Comparison of ENCODE assay signal across 8 mouse cellular contexts in the genomic region with DNA sequence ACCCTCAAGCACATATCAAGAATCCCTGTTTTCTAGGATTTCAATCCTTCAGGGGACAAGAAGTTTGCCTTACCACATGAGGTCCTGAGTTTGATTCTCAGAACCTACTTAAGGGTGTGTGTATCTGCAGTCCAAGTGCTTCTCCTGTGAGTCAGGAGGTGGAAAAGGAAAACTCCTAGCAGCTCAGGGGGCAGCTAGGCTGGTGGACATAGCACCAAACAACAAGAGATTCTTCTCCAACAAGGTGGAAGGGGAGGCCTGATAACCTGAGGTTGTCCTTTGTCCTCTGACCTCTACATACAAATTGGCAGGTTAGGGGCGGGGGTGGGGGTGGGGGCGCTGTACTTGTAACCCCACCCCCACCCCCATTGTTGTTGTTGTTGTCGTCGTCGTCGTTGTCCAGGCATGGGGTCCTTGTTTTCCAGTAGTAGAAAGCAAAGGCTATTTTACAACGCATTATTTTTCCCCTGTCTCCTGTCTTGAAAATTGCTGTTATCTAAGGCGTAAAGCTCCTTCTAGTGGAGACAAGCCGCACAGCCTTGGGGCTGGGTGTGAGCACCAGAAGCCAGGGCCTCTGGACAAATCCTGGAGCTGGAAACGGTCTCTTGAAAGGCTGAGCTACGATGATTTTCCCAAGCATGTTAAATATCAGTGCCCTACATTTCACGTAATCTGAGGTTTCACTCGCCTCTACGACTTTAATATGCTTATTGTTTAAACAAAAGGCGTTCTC. TPM values are rescaled to one million over a fixed set of nuclear protein-coding genes. Genes with fewer than 3 reads are reported as not detected.
A peak's percentile ranks its signal among the peaks of the same experiment; 100 is the strongest.
DNase-seq lines count a peak whose midpoint lies in the region; ATAC-seq and TF ChIP-seq lines count a peak whose summit lies in the region.

No protein-coding gene starts in this region.

- TF ChIP-seq CTCF in liver, embryonic 14.5 days (IDR thresholded peaks at IDR 0.05; ENCODE audit: low read depth), result peak; percentile 73
- peak; percentile 87 for TF ChIP-seq CTCF in stomach, postnatal 0 days (IDR thresholded peaks at IDR 0.05; ENCODE audit: low read depth)

- H3K36me3 ChIP-seq in heart, embryonic 14.5 days (ENCODE audit: control insufficient read depth, insufficient read depth, low read length), result no peaks in the 10 kb centered on the region
- H3K36me3 ChIP-seq in liver, embryonic 14.5 days (replicated peaks; ENCODE audit: control insufficient read depth, insufficient read depth, low read depth), result no peaks in the 10 kb centered on the region
- no peaks in the 10 kb centered on the region for H3K36me3 ChIP-seq in neural tube, embryonic 12.5 days
- no peaks in the 10 kb centered on the region for H3K36me3 ChIP-seq in stomach, postnatal 0 days (ENCODE audit: control insufficient read depth, insufficient read depth, low read length)

- peak overlapping the region; percentile 25 to 39; a peak in 3 of 4 replicates for H3K4me3 ChIP-seq in heart, embryonic 14.5 days (ENCODE audit: control insufficient read depth in 1 of 2, insufficient read depth in 1 of 2, low read depth in 1 of 2, low read length in 2 of 2)
- H3K4me3 ChIP-seq in liver, embryonic 14.5 days (ENCODE audit: insufficient read depth in 1 of 2, low read depth in 2 of 2, low read length in 2 of 2), result peak overlapping the region; percentile 16 to 35; a peak in 2 of 4 replicates
- no peak overlapping the region for H3K4me3 ChIP-seq in neural tube, embryonic 12.5 days
- no peak overlapping the region for H3K4me3 ChIP-seq in stomach, postnatal 0 days (ENCODE audit: low read depth, low read length)

- H3K9me3 ChIP-seq in heart, embryonic 14.5 days (ENCODE audit: control insufficient read depth, low read length), result no peaks in the 10 kb centered on the region
- no peaks in the 10 kb centered on the region for H3K9me3 ChIP-seq in liver, embryonic 14.5 days (ENCODE audit: control insufficient read depth, low read length)
- H3K9me3 ChIP-seq in neural tube, embryonic 12.5 days, result no peaks in the 10 kb centered on the region
- H3K9me3 ChIP-seq in stomach, postnatal 0 days (ENCODE audit: control insufficient read depth, low read length), result no peaks in the 10 kb centered on the region

- H3K27ac ChIP-seq in heart, embryonic 14.5 days (replicated peaks in 1 of 2; ENCODE audit: control insufficient read depth in 1 of 2, insufficient read depth in 1 of 2, low read depth in 2 of 2, low read length in 2 of 2), result peak overlapping the region; percentile 59 to 62; a peak in 3 of 4 replicates
- H3K27ac ChIP-seq in liver, embryonic 14.5 days, result no peak overlapping the region; the same call in 1 of the 2 replicates
- no peak overlapping the region for H3K27ac ChIP-seq in neural tube, embryonic 12.5 days
- no peak overlapping the region for H3K27ac ChIP-seq in stomach, postnatal 0 days (replicated peaks)

- peak overlapping the region; percentile 66 for H3K9ac ChIP-seq in heart, embryonic 14.5 days (ENCODE audit: low read length)
- H3K9ac ChIP-seq in liver, embryonic 14.5 days (replicated peaks), result peak overlapping the region; percentile 13; the same call in 1 of the 2 replicates
- H3K9ac ChIP-seq in neural tube, embryonic 12.5 days, result 0 out of 2 replicates have a peak overlapping the region, but pooled peaks have one; percentile 36
- H3K9ac ChIP-seq in stomach, postnatal 0 days (ENCODE audit: low read length), result no peak overlapping the region

- peak; percentile 13 for DNase-seq in c-Kit-negative CD71-positive TER-119-positive erythroid progenitor cells, embryonic 14.5 days (ENCODE audit: low read depth, low spot score)
- DNase-seq in fibroblast of lung, adult 2 months (ENCODE audit: low read depth), result peak; percentile 78
- peak; percentile 87 for DNase-seq in kidney, postnatal 10 days
- DNase-seq in liver, embryonic 14.5 days (ENCODE audit: low read depth in 3 of 3, low spot score in 3 of 3), result no peak
- peak; percentile 77 for DNase-seq in stomach, postnatal 0 days (ENCODE audit: low spot score)

- no peaks in the 10 kb centered on the region for H3K27me3 ChIP-seq in heart, embryonic 14.5 days (ENCODE audit: control insufficient read depth, insufficient read depth, low read length)
- no peaks in the 10 kb centered on the region for H3K27me3 ChIP-seq in liver, embryonic 14.5 days (ENCODE audit: control insufficient read depth, insufficient read depth, low read length)
- no peaks in the 10 kb centered on the region for H3K27me3 ChIP-seq in neural tube, embryonic 12.5 days (replicated peaks)
- H3K27me3 ChIP-seq in stomach, postnatal 0 days (ENCODE audit: control insufficient read depth, insufficient read depth, low read length), result no peaks in the 10 kb centered on the region

- no peak for TF ChIP-seq EP300 in liver, embryonic 14.5 days (IDR thresholded peaks at IDR 0.05; ENCODE audit: low read depth)
- TF ChIP-seq EP300 in stomach, postnatal 0 days (optimal IDR thresholded peaks at IDR 0.05), result no peak

- peaks cover under 1 to 5% of the 10 kb centered on the region in 2 experiments; a peak in 3 of 4 replicates for H3K4me1 ChIP-seq in heart, embryonic 14.5 days (ENCODE audit: control insufficient read depth in 2 of 2, insufficient read depth in 2 of 2, low read length in 2 of 2)
- no peaks in the 10 kb centered on the region; a peak in 1 of 4 replicates for H3K4me1 ChIP-seq in liver, embryonic 14.5 days (replicated peaks; ENCODE audit: control insufficient read depth in 2 of 2, insufficient read depth in 2 of 2, low read length in 1 of 2)
- H3K4me1 ChIP-seq in neural tube, embryonic 12.5 days, result no peaks in the 10 kb centered on the region
- H3K4me1 ChIP-seq in stomach, postnatal 0 days (replicated peaks; ENCODE audit: control insufficient read depth, insufficient read depth), result 0 out of 2 replicates have a peak, but pooled peaks cover 2% of the 10 kb centered on the region

- 1% methylated on average over 15 of the region's 15 CpGs for WGBS in heart, embryonic 14.5 days
- 4% methylated on average over 15 of the region's 15 CpGs for WGBS in liver, embryonic 14.5 days (ENCODE audit: insufficient replicate concordance)
- 3% methylated on average over 15 of the region's 15 CpGs for WGBS in neural tube, embryonic 12.5 days
- under 1% methylated on average over 15 of the region's 15 CpGs for WGBS in stomach, postnatal 0 days

- peak overlapping the region; percentile 60 for H3K4me2 ChIP-seq in heart, embryonic 14.5 days (ENCODE audit: low read length)
- H3K4me2 ChIP-seq in liver, embryonic 14.5 days (ENCODE audit: low read depth), result peak overlapping the region; percentile 52
- peak overlapping the region; percentile 47 for H3K4me2 ChIP-seq in neural tube, embryonic 12.5 days (replicated peaks)
- H3K4me2 ChIP-seq in stomach, postnatal 0 days (replicated peaks; ENCODE audit: low read depth), result peak overlapping the region; percentile 42

- ATAC-seq in CD4-positive, CD25-positive, alpha-beta regulatory T cell, adult 4 months, result peak; percentile 85
- ATAC-seq in heart, embryonic 14.5 days (ENCODE audit: insufficient number of reproducible peaks, insufficient read depth, low FRiP score, low read depth), result peak; percentile 61
- peak; percentile 57; the same call in 1 of the 2 replicates for ATAC-seq in liver, embryonic 14.5 days (ENCODE audit: insufficient read depth)
- ATAC-seq in neural tube, embryonic 12.5 days (ENCODE audit: low FRiP score, low read depth), result peak; percentile 83
- ATAC-seq in stomach, postnatal 0 days (ENCODE audit: low FRiP score, low TSS enrichment), result peak; percentile 88

RNA-seq across cellular contexts. Expression of gene Klhl7, which starts 23.3 kb away (rescaled TPM):
- polyA plus RNA-seq in CD4-positive, CD25-positive, alpha-beta regulatory T cell, adult 4 months (2017; shearing (Covaris generic)), result 10 to 100 TPM; 11.9 to 12.8 TPM
- polyA plus RNA-seq in heart, embryonic 14.5 days (2014; fragmentation: Nextera tagmentation; extraction: Ambion mirVana), result 45.7 and 51.0 TPM in 2 replicates
- polyA plus RNA-seq in liver, embryonic 14.5 days (2012; rRNA removed), result 6.0 and 9.8 TPM in 2 replicates
- polyA plus RNA-seq in liver, embryonic 14.5 days (2014; fragmentation: Nextera tagmentation; extraction: Ambion mirVana), result 18.1 and 19.6 TPM in 2 replicates
- polyA plus RNA-seq in neural tube, embryonic 12.5 days (2016; fragmentation: Nextera tagmentation; extraction: Ambion mirVana), result 109 and 113 TPM in 2 replicates
- polyA plus RNA-seq in stomach, postnatal 0 days (2015; fragmentation: Nextera tagmentation; extraction: Ambion mirVana), result 23.4 and 23.6 TPM in 2 replicates

RNA-seq across cellular contexts. Expression of gene Fam126a, which starts 46.7 kb away (rescaled TPM):
- 1 to 10 TPM; 8.7 TPM for polyA plus RNA-seq in CD4-positive, CD25-positive, alpha-beta regulatory T cell, adult 4 months (2017; shearing (Covaris generic))
- polyA plus RNA-seq in heart, embryonic 14.5 days (2014; fragmentation: Nextera tagmentation; extraction: Ambion mirVana), result 45.4 and 49.6 TPM in 2 replicates
- polyA plus RNA-seq in liver, embryonic 14.5 days (2012; rRNA removed), result 10.9 and 15.4 TPM in 2 replicates
- 64.8 and 65.3 TPM in 2 replicates for polyA plus RNA-seq in liver, embryonic 14.5 days (2014; fragmentation: Nextera tagmentation; extraction: Ambion mirVana)
- 41.0 and 42.6 TPM in 2 replicates for polyA plus RNA-seq in neural tube, embryonic 12.5 days (2016; fragmentation: Nextera tagmentation; extraction: Ambion mirVana)
- polyA plus RNA-seq in stomach, postnatal 0 days (2015; fragmentation: Nextera tagmentation; extraction: Ambion mirVana), result 4.9 and 5.0 TPM in 2 replicates

Comparison
In these comparisons a context has a peak if more than half of its experiments do, and no peak if none do; other contexts are left out.
1. DNase-seq: peak in c-Kit-negative CD71-positive TER-119-positive erythroid progenitor cells, embryonic 14.5 days (single experiment), fibroblast of lung, adult 2 months (single experiment), kidney, postnatal 10 days (single experiment) and stomach, postnatal 0 days (single experiment); none in liver, embryonic 14.5 days (0 of 3).
2. H3K27ac ChIP-seq: peak in heart, embryonic 14.5 days (2 of 2); none in liver, embryonic 14.5 days (single experiment), neural tube, embryonic 12.5 days (single experiment) and stomach, postnatal 0 days (single experiment).
3. H3K4me3 ChIP-seq: peak in heart, embryonic 14.5 days (2 of 2) and liver, embryonic 14.5 days (2 of 2); none in neural tube, embryonic 12.5 days (single experiment) and stomach, postnatal 0 days (single experiment).
4. Peak in every context shown above with its lines, with median percentiles within 50 percentile points of each other: ATAC-seq and H3K4me2 ChIP-seq.